Mouse (Mus musculus): ENCODE measurements around the gene Slx4ip. TPM values are rescaled to one million over a fixed set of nuclear protein-coding genes. Genes with fewer than 3 reads are reported as not detected.

The Slx4ip gene
- total RNA-seq, 4 experiments from 2014 or later, result 1.3 to 2.0 (median 1.5) TPM

DNA sequence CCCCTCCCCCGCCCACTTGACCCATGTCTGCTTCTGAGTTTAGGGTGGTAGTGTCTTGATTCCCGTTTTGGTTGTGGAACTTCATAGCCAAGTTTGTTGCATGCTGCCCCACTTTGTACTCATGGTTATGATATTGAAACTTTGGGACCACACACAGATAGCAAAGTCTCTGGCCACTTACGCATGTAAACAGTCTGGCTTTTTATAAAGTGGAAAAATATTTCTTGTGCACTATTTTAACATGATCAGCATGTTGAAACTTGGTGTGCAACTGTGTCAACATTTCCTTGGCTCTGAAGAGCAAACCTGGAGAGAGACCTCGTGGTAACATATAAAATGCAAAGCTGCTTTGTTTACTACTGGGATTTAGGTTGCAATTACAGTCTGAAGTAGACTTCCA is 56.5 kb downstream of the Slx4ip start:
- no peak for DNase-seq (ENCODE audit: low spot score)

DNA sequence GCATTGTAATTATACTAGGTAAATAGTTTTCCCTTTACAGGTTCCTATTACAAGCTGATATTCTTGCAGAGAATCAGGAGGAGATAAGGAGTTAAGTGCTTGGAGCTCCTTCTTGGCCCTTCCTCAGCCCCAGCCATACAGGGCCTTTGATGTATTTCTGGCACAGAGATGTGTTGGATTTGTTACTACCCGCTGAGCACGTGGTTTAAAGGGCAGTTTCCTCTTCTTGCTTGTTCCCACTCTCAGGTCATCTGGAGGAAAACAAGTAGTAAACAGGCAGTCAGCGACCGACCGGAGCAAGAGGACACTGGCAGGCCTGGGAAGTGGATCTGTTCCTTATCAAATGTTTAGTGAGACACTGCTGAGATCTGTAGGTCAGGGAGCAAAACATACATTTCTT is 56.9 kb downstream of the Slx4ip start:
- DNase-seq (ENCODE audit: low spot score), result peak; percentile 24

DNA sequence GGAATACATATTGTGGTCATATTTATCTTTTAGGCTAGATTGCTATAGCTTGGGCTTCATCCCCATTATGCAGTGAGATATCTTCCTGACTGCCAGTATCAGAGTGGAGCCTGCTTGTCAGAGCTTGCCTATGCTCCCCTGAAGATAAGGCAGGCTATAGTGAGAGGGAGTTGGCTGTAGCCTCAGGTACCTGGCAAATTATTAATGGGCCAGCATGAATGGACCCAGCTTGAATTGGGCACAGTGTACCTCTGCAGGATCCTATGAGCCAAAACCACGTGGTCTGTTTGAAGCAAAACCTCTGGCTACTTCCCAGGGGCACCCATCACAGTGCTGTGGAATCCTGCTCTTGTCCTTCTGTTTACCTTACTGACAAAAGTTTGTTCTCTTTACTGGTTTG is 61.2 kb downstream of the Slx4ip start:
- DNase-seq (ENCODE audit: low spot score), result no peak

DNA sequence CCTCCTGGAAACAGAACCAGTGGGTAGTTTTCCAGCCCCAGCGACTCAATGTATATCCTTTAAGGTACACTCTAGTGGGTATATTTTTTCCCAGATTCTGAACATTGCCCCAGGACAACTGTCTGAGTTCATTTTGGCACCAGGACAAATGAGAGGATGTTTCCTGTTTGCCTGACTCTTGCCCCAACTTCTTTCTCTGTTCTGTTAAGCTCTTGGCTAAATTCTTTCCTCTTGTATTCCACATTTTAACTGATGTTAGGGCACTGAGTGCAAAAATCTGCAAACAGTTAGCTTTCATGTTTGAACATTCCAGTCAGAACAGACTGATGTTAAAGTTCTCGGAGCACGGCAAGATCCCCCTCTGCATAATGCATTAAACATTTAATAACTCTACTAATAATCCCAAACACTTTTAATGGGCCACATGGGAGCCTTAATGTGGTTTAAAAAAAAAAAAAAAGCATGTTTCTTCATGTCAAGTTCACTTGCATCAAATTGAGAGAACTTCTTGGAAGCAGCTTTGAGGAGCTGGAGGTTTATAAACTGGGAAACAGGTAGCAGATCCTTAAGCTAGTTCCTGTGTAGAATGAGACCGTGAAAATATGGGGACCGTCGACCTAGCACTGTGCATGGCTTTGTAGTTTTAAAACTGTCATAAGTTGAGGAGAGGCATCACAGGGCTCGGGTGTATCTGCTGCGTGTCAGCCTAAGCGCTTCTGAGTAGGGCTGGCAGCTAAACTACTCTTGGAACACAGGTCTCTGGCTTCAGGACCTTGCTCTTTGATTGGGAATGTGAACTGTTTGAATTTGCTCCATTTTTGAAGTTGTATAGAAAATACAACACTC is 64.9 kb downstream of the Slx4ip start:
- DNase-seq (ENCODE audit: low spot score), result no peak

DNA sequence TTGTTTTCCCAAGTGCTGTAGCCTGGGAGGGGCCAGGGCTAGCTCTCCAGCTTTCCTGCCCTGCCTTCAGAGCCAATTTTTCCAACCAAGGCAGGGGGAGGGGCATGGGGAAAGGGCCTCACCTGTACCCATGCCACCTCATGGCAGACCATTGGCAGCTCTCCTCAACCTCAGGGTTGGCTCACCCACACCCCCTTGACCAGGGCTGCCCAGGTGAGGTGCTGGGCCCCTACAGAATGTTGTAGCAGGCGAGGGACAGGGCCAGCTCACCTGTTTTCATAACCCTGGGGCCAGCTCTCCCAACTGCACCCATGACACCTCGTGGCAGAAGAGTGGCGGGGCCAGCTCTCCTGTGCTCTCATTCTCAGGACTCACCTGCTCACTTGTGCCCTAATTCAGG is 67.7 kb downstream of the Slx4ip start:
- no peak for DNase-seq (ENCODE audit: low spot score)

DNA sequence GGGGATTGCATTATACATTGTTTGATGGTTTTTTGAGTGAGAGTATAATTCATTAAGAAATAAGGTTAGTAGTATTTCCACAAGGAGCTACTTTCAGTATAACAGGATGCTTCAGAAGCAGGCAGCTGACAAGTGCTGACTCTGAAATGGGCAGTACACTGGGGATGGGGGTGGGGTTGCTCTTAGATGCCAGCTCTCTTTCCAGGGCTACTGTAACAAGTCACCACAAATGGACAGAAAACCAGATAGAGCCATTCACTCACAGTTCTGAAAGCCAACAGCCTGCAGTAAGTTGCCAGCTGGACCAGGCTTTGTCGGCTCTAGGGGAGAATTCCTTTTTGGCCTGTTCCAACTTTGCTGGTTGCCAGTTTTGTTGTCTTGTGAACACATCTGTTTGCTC is 84.8 kb downstream of the Slx4ip start:
- no peak for DNase-seq (ENCODE audit: low spot score)

DNA sequence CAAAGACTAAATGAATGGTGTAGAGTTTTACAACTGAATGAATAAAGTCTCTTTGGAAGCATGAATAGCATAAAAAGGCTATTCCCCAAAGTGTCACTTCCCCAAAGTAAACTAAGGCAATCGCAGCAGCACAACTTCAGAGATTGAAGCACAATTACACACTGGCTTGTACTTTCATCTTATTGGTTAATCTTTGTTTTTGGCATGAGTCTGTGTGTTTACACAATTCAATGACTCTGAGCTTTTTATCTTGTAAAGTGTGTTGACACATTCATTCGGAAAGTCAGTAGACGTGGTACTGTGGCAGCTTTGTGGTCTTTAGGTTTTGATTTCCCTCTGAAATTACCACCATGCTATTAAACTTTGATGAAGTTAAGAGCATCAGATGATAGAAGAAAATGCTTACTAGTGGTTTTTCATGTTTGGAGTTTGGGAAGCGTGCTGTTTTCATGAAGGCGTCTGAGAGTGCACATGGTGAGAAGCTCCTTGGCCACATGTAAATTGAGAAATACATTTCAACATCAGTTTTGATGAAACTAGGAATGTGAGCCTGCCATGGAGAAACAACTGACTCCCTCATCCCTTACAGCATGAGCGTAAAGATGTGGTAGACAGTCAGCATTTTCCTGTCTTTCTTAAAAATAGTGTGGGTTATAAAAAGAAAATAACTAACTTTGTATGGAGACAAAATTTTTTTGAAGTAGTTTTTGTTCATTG is 88.2 kb downstream of the Slx4ip start:
- DNase-seq (ENCODE audit: low spot score), result no peak

DNA sequence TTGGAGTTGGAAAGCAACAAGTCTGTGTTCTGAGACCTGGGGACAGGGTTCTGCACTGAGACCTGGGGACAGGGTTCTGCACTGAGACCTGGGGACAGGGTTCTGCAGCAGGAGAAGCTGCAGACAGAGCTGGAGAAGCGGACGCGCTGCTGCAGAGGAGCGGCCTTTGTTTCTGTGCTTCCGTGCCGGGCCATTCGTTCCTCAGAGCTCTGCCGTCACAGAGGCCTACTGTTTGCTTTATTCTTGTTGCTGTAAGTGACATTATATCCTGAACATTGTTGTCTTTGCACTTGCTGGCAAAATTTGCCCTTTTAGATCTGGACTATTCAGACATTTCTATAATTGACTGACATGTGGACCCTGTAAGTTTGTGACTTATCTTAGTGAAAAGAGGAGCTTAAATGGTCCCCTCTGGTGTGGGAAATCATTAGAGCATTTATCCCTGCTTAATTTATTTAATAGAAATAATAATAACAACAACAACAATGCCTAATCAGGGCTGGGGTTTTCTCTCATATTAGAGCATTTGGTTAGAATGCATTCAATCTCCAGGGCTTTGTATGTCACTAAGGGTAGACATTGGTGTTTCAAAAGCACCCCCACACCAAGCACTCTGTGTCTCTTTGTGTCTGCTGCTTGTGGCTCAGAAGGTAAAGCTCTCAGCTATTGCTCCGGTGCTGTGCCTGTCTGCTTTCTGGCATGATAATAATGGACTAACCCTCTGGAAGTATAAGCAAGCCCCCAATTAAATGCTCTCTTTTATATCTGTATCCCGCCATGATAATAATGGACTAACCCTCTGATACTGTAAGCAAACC is 90.3 kb downstream of the Slx4ip start:
- DNase-seq (ENCODE audit: low spot score), result no peak

DNA sequence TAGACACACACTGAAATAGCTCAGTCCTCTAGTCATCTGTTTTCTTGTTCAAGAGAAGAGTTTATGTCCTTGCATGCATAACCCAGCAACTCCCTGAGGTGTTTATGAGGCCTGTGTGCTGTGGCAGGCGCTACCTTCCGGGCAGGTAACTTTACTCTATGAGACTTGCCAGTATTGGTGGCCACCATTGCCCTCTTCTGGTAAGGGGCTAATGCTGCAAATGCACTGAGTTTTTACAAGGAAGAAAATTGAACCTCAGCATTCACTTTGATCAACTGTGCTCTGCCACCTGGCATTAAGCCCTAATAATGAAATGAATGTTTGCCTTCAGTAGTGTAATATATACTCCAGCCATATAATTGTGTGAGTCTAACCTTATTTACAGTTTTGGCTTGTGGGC is 92.9 kb downstream of the Slx4ip start:
- no peak for DNase-seq (ENCODE audit: low spot score)

DNA sequence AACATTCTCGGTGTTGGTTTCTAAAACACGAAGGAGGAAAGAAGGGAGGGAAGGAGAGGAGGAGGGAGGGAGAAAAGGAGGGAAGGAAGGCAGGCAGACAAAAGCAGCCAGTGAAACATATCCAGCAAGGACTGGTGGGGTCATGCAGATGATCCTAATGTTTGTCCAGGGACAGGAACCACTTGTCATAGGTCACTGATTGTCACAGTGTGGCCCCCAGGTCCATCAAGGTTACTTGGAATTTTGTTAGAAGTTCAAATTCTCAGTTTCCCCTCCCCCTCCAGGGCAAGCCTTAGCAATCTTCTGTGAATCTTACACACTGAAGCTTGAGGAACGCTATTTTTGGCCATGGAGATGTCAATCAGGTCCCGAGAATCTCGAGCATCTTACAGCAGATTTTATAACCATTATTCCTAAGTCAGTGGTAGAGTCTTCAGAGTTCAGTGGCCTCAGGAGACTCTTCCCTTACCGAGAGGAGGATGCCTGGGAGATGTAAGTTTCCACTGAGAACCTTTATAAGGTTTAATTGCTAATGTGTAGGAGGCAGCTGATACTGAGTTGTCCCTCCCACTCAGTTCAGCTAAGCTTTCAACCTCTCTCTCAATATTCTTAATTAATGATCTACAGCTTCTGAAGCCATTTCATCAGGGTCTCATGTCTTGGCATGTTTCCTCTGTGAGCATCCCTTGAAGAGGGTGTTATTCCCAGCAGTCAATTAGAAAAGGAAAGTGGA is 95.1 kb downstream of the Slx4ip start:
- DNase-seq (ENCODE audit: low spot score), result no peak

DNA sequence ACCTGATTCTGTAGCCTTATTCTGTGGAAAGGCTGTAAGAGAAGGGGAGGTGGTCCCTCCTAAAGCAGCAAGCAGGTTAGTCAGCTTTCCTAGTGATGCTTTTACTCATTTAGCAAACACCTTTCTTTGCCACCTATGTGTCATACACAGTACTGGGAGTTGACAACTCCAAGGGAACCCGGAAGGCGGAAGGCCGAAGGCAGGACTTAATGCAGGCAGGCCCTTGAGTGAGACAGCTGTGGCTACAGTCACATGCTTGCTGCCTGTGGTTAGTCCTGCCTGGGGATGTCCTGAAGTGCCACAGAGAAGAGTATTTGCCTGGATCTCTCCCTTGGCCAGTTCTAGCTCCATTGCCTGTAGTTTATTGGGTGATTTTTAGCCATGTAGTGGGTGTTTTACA is 102.1 kb downstream of the Slx4ip start:
- DNase-seq (ENCODE audit: low spot score), result no peak

DNA sequence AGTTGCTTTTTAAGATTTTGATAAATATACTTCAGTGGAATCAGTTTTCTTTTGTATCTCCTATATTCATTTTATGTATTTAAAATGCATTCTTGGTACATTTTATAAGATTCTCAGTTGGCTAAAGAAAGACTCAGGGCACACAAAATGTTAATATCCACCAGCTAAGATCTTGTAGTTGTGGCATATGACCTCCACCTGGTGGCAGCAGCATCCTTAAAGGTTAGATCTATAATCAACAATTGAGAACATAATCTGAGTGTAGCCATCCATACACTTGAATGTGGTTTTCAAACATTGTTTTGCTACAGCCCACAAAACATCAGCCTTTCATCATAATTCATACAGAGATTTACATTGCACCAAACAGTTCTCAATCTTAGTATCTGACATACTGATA is 106.1 kb downstream of the Slx4ip start:
- DNase-seq (ENCODE audit: low spot score), result peak; percentile 19

DNA sequence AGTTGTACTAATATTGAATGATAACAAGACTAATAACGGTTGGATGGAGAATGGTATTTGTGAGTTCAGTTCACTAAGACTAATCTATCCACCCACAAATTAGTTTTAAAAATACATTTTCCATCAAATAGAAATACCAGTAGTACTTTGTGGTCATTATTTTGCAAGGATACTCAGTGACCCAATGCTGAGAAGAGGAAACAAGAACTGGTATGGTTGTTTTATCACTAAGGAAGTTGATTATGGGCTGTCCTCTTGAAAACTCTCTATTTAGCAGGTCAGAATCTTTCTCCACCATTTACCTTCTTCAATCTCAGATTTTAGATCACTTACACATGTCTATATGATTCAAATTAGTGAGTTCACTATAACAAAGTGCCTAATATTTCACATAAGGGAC is 111.0 kb downstream of the Slx4ip start:
- DNase-seq (ENCODE audit: low spot score), result no peak

DNA sequence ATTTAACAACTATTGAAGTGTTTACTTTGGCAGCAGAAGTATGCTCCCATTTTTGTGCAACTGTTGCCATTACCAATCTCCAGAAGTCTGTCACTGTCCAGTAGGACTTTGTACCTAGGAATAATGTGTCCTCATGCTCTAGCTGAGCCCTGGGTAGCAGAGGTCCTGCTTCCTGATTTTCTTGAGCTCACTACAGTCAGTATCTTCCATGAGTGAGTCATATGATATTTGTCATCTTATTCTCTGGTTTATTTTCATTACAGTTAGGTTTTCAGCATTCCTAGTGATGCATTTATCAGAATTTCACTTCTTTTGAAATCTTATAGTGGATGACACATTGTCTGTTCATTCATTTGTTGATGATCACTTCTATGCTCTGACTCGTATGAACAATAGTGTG is 115.6 kb downstream of the Slx4ip start:
- no peak for DNase-seq (ENCODE audit: low spot score)

DNA sequence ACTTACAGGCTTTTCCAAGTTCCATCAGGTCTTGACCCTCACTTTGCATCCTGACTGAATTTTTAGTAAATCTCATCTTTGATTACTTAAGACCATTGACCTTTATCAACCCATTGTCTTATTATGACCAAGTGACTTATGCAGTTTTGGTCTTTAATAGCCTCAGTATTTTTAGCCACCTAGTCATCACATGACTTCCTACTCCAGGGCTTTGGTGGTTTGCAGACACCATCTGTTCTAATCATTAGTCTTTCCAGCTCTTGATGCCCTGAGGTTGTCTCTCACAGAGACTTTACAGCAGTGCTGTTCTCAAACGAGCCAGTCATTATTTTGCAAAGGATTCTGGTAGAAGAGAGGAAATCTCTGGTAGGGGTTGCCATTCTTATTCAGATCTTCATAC is 121.0 kb downstream of the Slx4ip start:
- DNase-seq (ENCODE audit: low spot score), result peak; percentile 54

DNA sequence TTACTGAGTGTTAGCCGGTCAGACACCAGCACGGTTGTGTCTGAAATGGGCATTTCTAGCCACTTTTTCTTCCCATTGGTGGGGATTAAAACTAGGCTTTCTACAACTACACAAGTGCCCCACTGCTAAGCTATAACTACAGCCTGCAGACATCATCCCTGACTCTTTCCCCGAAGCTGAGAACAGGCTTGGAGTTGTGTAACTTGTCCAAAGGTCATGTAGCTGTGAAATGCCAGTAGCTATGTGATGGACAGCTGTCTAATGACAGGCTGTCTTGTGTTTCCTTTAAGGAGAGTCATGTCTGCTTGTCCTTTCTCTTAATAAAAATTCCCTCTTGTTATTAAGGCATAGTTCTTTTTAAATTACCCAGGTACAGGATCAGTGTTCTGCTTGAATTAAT is 122.1 kb downstream of the Slx4ip start:
- DNase-seq (ENCODE audit: low spot score), result no peak

DNA sequence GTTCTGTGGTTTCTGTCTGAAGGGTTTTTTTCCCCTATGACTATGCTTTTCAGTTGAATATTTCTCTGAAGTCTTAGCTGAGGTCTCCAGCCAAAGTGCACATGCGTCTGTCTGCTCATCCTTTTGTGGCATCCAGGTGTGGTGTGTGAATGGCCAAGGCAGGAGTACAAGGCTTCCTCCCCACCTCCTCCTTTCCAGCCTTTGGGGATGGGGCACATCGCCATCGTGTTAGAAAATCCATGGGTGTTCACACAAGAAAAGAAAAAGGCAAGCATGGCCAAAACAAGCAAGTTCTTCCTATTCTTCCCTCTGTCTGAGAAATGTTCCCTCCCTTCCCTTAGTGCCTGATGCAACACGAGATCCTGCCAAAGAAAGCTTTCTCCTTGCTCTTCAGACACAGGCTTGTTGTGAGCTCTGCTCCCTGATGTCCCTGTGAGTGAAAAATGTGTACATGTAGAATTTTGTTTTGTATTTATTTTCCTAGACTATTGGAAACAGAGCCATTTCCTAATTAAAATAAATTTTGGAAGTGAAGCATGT is 122.9 kb downstream of the Slx4ip start:
- DNase-seq (ENCODE audit: low spot score), result peak; percentile 31

DNA sequence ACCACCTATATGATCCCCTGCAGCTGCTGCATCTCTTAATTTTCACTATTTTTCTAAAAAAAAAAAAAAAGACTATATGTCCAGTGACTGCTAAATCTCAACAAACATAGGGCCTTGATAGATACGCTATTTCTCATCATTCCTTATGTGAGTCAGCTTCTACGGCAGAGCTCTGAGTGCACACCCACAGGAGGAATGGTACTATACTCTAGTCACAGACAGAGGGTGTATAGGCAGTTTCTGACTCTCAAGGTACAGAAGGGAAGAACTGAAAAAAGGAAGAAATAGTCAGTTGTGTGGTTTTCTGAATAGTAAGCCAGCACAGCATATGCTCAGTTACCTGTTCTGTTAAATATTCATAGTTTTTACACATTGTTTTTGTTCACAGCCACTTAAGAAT is 123.4 kb downstream of the Slx4ip start:
- no peak for DNase-seq (ENCODE audit: low spot score)

DNA sequence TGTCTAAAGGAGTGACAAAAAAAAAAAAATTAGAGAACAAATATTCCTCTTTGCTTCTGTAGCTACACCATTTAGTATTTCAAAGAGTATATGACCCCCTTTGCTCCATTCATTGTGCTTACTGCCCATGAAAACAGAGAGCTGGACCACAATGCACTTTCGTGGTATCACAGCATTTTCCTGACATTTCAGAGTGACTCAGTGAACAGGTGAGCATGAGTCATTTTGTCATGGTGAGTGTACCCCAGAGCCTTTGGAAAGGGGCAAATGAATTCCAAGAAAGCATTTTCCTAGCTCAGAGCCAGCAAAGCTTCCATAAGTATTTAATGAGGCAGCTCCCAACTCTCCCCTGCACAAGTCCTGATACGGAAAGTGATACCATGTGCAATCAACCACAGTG is 153.1 kb downstream of the Slx4ip start:
- DNase-seq (ENCODE audit: low spot score), result no peak

DNA sequence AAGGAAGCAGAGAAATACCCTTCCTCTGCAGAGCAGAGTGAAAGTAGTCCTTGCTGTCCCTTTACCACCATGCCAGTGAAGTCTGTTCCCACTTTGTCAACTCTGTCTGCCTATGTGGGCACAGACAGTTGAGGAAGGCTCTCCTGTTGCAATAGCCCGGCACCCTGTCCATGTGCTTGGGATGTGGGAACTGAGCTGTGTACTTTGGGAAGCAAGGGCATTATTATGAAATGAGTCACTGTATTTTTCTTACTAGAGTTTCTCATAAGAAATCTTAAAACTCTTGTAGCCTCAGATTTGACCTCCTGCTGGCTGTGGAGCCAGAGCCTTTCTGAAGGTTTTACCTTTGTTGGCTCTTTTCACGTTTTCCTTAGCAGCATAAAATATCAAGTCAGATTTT is 158.3 kb downstream of the Slx4ip start:
- DNase-seq (ENCODE audit: low spot score), result peak; percentile 26

DNA sequence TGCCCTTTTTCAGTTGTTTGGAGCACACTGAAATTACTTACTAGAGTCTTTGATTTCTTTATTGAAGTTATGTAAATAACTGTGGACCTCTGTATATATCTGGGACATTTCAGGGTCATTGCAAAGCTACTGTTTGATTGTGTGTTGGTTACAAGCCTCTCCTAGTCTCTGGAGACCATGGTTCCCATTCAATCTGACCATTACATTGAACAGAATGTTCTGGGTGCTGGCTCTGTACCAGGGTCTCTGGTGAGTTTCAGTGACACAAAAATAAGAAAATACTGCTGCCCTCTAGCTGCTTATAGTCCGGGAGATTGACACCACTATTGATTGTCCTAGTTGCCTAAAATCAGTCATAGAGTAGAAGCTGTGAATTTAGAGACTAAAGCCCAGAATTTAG is 158.9 kb downstream of the Slx4ip start:
- peak; percentile 70 for DNase-seq (ENCODE audit: low spot score)

Measured in heart, adult 8-10 months (tissue).